Mouse (Mus musculus) heart, postnatal 36 days (tissue): ENCODE data around the gene St6galnac3. TPM values are rescaled to one million over a fixed set of nuclear protein-coding genes. Genes with fewer than 3 reads are reported as not detected.

ENCODE experiments used
- DNase-seq, 2 experiments: peaks; one replicate each; pipeline ENCODE4 v3.0.0; 2021 to 2022
- intact Hi-C: fragments of 180-260 bp; cut with DNase I; formaldehyde crosslinking; loops from one replicate; pipeline ENCODE4 v1.15.1; 2025
- microRNA-seq, 2 experiments: library from miRNA; unstranded; fragments of <30 nt; microRNA quantifications; one replicate each; pipeline ENCODE4 v1.2.0; 2021; ENCODE audit warnings: borderline number of aligned reads in 2 of 2
- total RNA-seq, 2 experiments: library from RNA; stranded (reverse); gene quantifications; 2 replicates each; pipeline ENCODE4 v1.2.3; 2021

St6galnac3 gene
- total RNA-seq, 2 experiments from 2014 or later = 4.1 to 6.6 TPM

- DNase-seq = no peak
- intact Hi-C loops = no loop called here
These were observed 536.8 kb downstream of the St6galnac3 start for GRCm38 (mm10) chr3:153188224-153188623.

- intact Hi-C loops = no loop called here
- DNase-seq = no peak
These were observed 539.9 kb downstream of the St6galnac3 start for GRCm38 (mm10) chr3:153185117-153185516.

GRCm38 (mm10) chr3:153181242-153181641 lies 543.7 kb downstream of the St6galnac3 start:
- no peak for DNase-seq
- intact Hi-C loops = no loop called here

GRCm38 (mm10) chr3:153176749-153177148 lies 548.2 kb downstream of the St6galnac3 start:
- DNase-seq = no peak
- intact Hi-C loops = no loop called here

- no peak for DNase-seq
- intact Hi-C loops = no loop called here
These were observed 548.6 kb downstream of the St6galnac3 start for GRCm38 (mm10) chr3:153176325-153176724.

- intact Hi-C loops = no loop called here
- no peak for DNase-seq
These were observed 550.5 kb downstream of the St6galnac3 start for GRCm38 (mm10) chr3:153174336-153175033.

GRCm38 (mm10) chr3:153173567-153173966 lies 551.4 kb downstream of the St6galnac3 start:
- no peak for DNase-seq

GRCm38 (mm10) chr3:153170146-153170545 lies 554.8 kb downstream of the St6galnac3 start:
- intact Hi-C loops = no loop called here
- no peak for DNase-seq

More at GRCm38 (mm10) chr3:153173567-153173966, 551.4 kb downstream of the St6galnac3 start:
- intact Hi-C loops = no loop called here

- DNase-seq = no peak
- intact Hi-C loops = no loop called here
These were observed 555.2 kb downstream of the St6galnac3 start for GRCm38 (mm10) chr3:153169744-153170143.

GRCm38 (mm10) chr3:153161676-153162075 lies 563.3 kb downstream of the St6galnac3 start:
- no peak for DNase-seq
- intact Hi-C loops = no loop called here

- intact Hi-C loops = no loop called here
These were observed 564.3 kb downstream of the St6galnac3 start for GRCm38 (mm10) chr3:153160683-153161082.

GRCm38 (mm10) chr3:153148887-153149286 lies 576.1 kb downstream of the St6galnac3 start:
- intact Hi-C loops = no loop called here
- DNase-seq = no peak

More at GRCm38 (mm10) chr3:153160683-153161082, 564.3 kb downstream of the St6galnac3 start:
- no peak for DNase-seq

Small RNA genes lying within 50 kb of the gene (microRNA-seq; reads per million reads assigned to microRNA genes)
- gene Gm27405 = 0 reads per million in 2 experiments

Other genes starting within 250 kb of the St6galnac3 start
- not detected for gene Asb17, start 119.0 kb upstream of the St6galnac3 start, total RNA-seq
- gene Msh4, start 181.0 kb upstream of the St6galnac3 start, total RNA-seq = under 1 TPM in 1 of 2 experiments, not detected in 1; 0.14 TPM
- gene Rabggtb, start 187.8 kb upstream of the St6galnac3 start, total RNA-seq = 10 to 100 TPM; 92.9 to 93.6 TPM
- 1,000 to 10,000 TPM; 1,212 to 1,313 TPM for gene Acadm, start 219.5 kb upstream of the St6galnac3 start, total RNA-seq
- not detected for gene Slc44a5, start 248.3 kb upstream of the St6galnac3 start, total RNA-seq